Mouse (Mus musculus): ENCODE results near the gene Cadm2.

Gene Cadm2

DNA sequence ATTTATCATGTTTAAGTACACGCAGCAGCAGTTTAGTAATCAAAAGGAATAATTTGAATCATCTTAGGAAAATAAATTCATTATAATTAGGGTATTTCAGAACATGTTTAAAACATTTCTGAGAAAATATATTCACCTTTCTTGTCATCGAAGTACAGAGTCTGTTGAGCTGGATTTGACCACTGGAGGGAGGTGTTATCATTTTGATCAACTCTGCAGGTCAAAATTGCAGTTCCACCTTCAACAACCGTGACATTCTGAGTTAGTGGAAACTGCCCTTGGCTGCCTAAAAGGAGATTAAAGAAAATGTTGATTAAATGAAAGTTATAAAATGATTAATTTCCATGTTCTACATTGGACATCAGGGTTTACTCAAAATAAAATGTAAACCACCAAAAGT is 738.1 kb downstream of the Cadm2 start:
- in situ Hi-C loops (cut with MboI; ENCODE audit: low pct_unique_long_range_greater_than_20kb in 1 of 2, low sequenced_read_pairs in 2 of 2, unreplicated experiment in 1 of 2) = no loop called here

DNA sequence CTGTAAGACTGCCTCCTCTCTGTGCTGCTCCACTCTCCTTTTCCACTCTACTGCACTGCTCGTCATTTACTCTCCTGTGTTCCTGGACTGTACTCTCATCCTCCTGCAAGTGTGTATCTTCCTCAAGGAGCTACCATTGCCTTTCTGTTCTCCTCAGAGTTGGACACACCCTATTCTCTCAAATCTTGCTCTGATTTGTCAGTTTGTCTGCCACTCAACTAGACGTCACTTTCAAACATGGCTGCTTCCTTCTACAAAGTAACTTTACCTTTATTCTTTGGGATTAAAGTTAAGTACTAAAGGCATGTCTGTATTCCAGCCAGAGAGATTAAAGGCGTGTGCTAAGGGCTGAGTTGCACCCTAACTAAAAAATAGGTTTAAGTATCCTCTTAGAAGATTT is 749.5 kb downstream of the Cadm2 start:
- in situ Hi-C loops (cut with MboI; ENCODE audit: low pct_unique_long_range_greater_than_20kb in 1 of 2, low sequenced_read_pairs in 2 of 2, unreplicated experiment in 1 of 2) = no loop called here

- in situ Hi-C loops (cut with MboI; ENCODE audit: low pct_unique_long_range_greater_than_20kb in 1 of 2, low sequenced_read_pairs in 2 of 2, unreplicated experiment in 1 of 2) = no loop called here
Measured at GRCm38 (mm10) chr16:66851047-66851446, 769.7 kb downstream of the Cadm2 start.

DNA sequence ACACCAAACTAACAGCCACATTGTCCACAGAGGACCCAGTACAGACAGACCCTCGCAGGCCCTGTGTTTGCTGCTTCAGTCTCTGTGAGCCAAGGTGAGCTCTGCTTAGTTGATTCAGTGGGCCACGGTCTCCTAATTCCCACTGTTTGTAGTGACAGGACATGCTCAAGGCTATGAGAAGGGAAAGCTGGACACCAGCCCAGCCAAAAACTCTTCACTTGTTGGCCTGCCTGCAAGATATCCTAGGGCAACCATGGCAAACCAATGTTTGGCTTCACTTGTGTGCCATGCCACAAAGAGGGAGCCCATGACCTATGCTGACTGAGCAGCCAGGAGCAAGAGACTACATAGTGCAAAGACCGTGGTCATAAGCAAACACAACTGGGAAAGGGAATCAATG is 795.8 kb downstream of the Cadm2 start:
- in situ Hi-C loops (cut with MboI; ENCODE audit: low pct_unique_long_range_greater_than_20kb in 1 of 2, low sequenced_read_pairs in 2 of 2, unreplicated experiment in 1 of 2) = no loop called here

DNA sequence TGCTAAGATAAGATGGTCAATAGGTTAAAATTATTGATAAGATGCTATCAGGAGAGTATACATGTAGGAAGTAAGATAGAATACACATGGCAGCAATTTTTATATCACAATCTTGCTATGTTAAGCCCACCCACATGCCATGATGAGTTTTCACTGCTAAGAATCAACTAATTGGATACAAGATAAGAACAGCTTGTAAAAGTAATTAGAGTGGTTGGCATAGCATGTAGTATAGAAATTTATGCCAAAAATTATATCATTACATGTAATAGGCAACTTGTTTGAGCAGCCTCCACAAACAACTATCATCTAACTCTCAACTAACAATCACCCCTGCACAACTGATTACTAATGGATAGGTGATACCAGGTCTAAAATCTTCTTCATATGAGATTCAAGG is 809.2 kb downstream of the Cadm2 start:
- in situ Hi-C loops (cut with MboI; ENCODE audit: low pct_unique_long_range_greater_than_20kb in 1 of 2, low sequenced_read_pairs in 2 of 2, unreplicated experiment in 1 of 2) = no loop called here

DNA sequence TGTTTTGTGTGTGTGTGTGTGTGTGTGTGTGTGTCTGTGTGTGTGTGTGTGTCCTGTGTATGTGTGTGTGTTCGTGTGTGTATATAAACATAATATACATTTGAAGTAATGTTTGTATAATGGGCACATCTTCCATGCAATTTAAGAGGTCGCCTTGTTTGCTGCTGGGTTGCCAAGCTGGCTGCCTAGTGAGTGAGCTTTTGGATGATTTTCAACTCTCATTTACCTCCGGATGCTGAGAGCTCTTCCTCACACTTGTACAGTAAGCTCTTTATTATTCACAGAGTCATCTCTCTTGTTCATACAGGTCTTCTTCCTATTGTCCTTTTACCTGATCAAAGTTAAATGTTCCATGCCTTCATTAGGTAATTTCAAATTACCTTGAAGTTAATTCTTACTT is 822.5 kb downstream of the Cadm2 start:
- in situ Hi-C loops (cut with MboI; ENCODE audit: low pct_unique_long_range_greater_than_20kb in 1 of 2, low sequenced_read_pairs in 2 of 2, unreplicated experiment in 1 of 2) = no loop called here

- in situ Hi-C loops (cut with MboI; ENCODE audit: low pct_unique_long_range_greater_than_20kb in 1 of 2, low sequenced_read_pairs in 2 of 2, unreplicated experiment in 1 of 2) = no loop called here
Measured at GRCm38 (mm10) chr16:66793067-66793466, 827.6 kb downstream of the Cadm2 start.

DNA sequence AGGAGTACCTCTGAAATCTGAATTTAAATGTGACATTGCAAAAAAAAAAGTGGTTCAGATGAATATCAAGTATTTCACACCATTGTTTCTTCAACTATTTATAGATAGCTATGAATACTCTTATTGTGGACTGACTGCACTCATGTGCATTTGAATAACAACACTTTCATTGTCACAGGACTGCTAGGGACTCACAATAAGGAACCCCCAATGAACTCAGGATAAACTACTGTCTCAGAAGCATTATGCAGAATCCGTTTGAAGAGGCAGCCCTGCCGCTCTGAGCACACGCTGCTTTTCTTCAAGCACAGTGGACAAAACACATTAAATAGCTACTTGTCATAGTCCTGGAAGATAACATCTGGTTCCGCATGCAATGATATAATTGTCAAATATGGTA is 848.8 kb downstream of the Cadm2 start:
- in situ Hi-C loops (cut with MboI; ENCODE audit: low pct_unique_long_range_greater_than_20kb in 1 of 2, low sequenced_read_pairs in 2 of 2, unreplicated experiment in 1 of 2) = no loop called here

GRCm38 (mm10) chr16:66769545-66769944 is 851.2 kb downstream of the Cadm2 start:
- in situ Hi-C loops (cut with MboI; ENCODE audit: low pct_unique_long_range_greater_than_20kb in 1 of 2, low sequenced_read_pairs in 2 of 2, unreplicated experiment in 1 of 2) = no loop called here

GRCm38 (mm10) chr16:66768684-66769389 is 851.9 kb downstream of the Cadm2 start:
- in situ Hi-C loops (cut with MboI; ENCODE audit: low pct_unique_long_range_greater_than_20kb in 1 of 2, low sequenced_read_pairs in 2 of 2, unreplicated experiment in 1 of 2) = no loop called here

- in situ Hi-C loops (cut with MboI; ENCODE audit: low pct_unique_long_range_greater_than_20kb in 1 of 2, low sequenced_read_pairs in 2 of 2, unreplicated experiment in 1 of 2) = no loop called here
Measured at GRCm38 (mm10) chr16:66761546-66762473, 858.9 kb downstream of the Cadm2 start.

GRCm38 (mm10) chr16:66748533-66748932 is 872.2 kb downstream of the Cadm2 start:
- in situ Hi-C loops (cut with MboI; ENCODE audit: low pct_unique_long_range_greater_than_20kb in 1 of 2, low sequenced_read_pairs in 2 of 2, unreplicated experiment in 1 of 2) = no loop called here

- in situ Hi-C loops (cut with MboI; ENCODE audit: low pct_unique_long_range_greater_than_20kb in 1 of 2, low sequenced_read_pairs in 2 of 2, unreplicated experiment in 1 of 2) = no loop called here
Measured at GRCm38 (mm10) chr16:66731212-66731611, 889.5 kb downstream of the Cadm2 start.

DNA sequence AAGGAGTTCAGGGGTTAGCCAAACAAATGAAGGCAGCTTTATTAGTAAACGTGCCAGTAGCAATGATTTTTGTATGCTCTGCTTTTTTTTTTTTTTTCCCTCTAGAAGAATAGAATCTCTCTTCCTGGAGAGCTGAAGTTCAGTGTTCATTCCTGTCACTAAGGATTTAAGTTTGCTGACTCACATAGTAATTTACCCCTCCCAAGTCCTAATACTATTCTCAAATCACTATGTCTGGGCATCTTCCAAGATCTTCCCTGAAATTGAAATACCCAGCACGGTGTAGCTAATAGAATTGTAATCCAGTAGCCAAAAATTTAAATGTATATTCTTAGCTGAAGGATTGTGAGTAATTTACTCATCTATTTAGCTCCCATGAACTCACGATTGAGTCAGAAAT is 914.2 kb downstream of the Cadm2 start:
- in situ Hi-C loops (cut with MboI; ENCODE audit: low pct_unique_long_range_greater_than_20kb in 1 of 2, low sequenced_read_pairs in 2 of 2, unreplicated experiment in 1 of 2) = no loop called here

DNA sequence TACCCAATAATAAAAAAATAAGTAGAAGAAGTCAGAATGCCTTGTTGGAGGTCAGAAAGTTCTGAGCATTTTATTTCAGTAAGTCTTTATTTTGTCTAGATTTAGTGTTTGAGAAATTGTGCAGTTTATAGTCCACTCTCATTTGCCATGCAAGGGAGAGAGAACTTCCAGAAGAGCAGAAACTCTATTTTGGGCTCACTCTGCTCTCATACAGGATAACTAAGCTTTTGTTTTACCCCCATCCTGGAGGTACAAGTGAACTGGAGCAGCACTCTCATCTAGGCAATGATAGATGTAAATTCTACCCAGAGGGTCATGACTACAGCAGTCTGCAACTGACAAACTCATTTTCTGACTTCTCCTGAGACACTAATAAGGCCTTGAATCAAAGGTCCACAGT is 925.9 kb downstream of the Cadm2 start:
- in situ Hi-C loops (cut with MboI; ENCODE audit: low pct_unique_long_range_greater_than_20kb in 1 of 2, low sequenced_read_pairs in 2 of 2, unreplicated experiment in 1 of 2) = no loop called here

DNA sequence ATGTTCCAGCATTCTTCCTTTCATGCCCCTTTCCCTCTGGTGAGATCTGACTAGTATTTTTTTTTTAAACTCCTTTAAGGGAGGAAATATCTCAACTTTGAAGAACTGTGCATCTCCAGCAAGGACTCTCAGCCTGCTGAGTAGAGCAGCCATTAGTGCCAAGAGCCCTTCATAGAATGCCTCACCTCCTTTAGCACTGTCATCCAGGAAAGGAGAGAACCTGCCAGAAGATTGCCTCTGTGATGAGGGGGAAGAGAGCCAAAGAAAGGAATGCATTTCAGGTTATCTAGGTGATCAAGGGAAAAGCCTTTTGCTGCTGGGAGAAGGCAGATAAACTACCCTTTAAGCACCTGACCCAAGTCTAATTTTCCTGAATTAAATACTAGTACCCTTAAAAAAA is 943.5 kb downstream of the Cadm2 start:
- in situ Hi-C loops (cut with MboI; ENCODE audit: low pct_unique_long_range_greater_than_20kb in 1 of 2, low sequenced_read_pairs in 2 of 2, unreplicated experiment in 1 of 2) = no loop called here

DNA sequence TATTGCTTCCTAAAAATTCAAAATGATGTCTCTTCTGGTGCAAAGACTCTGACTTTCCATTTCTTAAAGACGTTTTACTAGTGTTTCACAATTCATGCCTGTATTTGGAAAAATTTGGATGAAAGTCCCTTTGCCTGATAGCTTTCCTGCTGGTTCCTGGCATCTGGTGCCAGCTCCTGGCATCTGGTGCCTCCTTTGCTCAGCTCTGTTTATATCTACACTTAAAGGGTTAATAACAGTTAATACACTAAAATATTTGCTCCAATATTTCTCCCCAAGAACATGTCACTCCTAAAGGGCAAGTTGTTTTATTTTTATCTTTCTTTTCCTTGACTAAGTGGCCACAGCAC is 969.7 kb downstream of the Cadm2 start:
- in situ Hi-C loops (cut with MboI; ENCODE audit: low pct_unique_long_range_greater_than_20kb in 1 of 2, low sequenced_read_pairs in 2 of 2, unreplicated experiment in 1 of 2) = no loop called here

GRCm38 (mm10) chr16:66650348-66651012 is 970.2 kb downstream of the Cadm2 start:
- in situ Hi-C loops (cut with MboI; ENCODE audit: low pct_unique_long_range_greater_than_20kb in 1 of 2, low sequenced_read_pairs in 2 of 2, unreplicated experiment in 1 of 2) = no loop called here

DNA sequence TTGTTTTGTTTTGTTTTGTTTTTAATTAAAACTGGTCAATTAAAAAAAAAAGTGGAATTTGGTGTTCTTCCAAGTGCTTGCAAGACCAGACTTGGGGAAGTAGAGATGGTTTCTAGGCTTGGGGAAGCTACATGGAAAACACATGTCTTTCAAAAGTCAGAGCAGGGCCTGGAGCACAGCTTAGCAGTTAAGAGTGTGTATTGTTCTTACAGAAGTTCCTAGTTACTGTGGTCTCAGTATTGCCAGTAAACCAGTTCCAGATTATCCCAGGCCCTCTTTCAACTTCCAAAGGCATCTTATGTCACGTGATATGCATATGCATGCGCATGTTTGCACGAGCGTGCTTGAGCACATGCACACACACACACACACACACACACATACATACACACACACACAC is 972.9 kb downstream of the Cadm2 start:
- in situ Hi-C loops (cut with MboI; ENCODE audit: low pct_unique_long_range_greater_than_20kb in 1 of 2, low sequenced_read_pairs in 2 of 2, unreplicated experiment in 1 of 2) = no loop called here
